ENCODE assay signal across 11 mouse cellular contexts in genomic region chr10:80063104-80063503, GRCm38 (mm10). TPM values are rescaled to one million over a fixed set of nuclear protein-coding genes. Genes with fewer than 3 reads are reported as not detected.
DNase-seq lines count a peak whose midpoint lies in the region; TF ChIP-seq lines count a peak whose summit lies in the region.
"Had no signal": no experiment of that assay in that cellular context is flagged by ENCODE, and none has a peak within 500 bp of the region (broad histone marks: within the 10 kb centered on the region; RNA-seq: fewer than 3 reads in every experiment).

No protein-coding gene starts in this region.

- peak; percentile 63 for DNase-seq in adrenal gland, adult 2 months
- no peak for DNase-seq in adrenal gland, postnatal 4 days (ENCODE audit: low spot score in 2 of 2)
- DNase-seq in layer of hippocampus, adult 2 months (ENCODE audit: low spot score in 2 of 2), result no peak
- DNase-seq in layer of hippocampus, adult 8-10 months (ENCODE audit: low spot score in 2 of 2), result no peak
- DNase-seq in right cerebral cortex, postnatal 4 days, result peak; percentile 44
- no peak for DNase-seq in right cerebral cortex, adult 2 months (ENCODE audit: low spot score in 2 of 2)
- DNase-seq in spleen, adult 12 weeks (ENCODE audit: low spot score), result no peak
- DNase-seq in thymus, postnatal 0 days (ENCODE audit: low spot score), result no peak
- DNase-seq: embryo, embryonic 11 days; heart, postnatal 4 days had no signal

- TF ChIP-seq CTCF in layer of hippocampus, adult 2 months (conservative IDR thresholded peaks at IDR 0.05), result no peak

- H3K4me3 ChIP-seq in layer of hippocampus, adult 2 months, result no peak overlapping the region

- H3K27ac ChIP-seq in layer of hippocampus, adult 2 months, result peak overlapping the region; percentile 46; the same call in 1 of the 2 replicates
- H3K27ac ChIP-seq: kidney, postnatal 0 days had no signal

RNA-seq across cellular contexts. Expression of gene Gpx4, which starts 16.1 kb away (rescaled TPM):
- 1,000 to 10,000 TPM; 1,287 to 1,377 TPM for total RNA-seq in adrenal gland, adult 2 months (2021)
- 1,827 and 2,443 TPM in 2 replicates for polyA plus RNA-seq in adrenal gland, adult 2 months (2012; rRNA removed)
- total RNA-seq in adrenal gland, postnatal 4 days (2021), result 100 to 1,000 TPM; 576 to 622 TPM
- 100 to 1,000 TPM; 440 to 464 TPM for total RNA-seq in layer of hippocampus, adult 2 months (2021)
- total RNA-seq in layer of hippocampus, adult 8-10 months (2022), result 100 to 1,000 TPM; 433 to 528 (median 468) TPM
- 640 and 681 TPM in 2 replicates for polyA plus RNA-seq in thymus, postnatal 0 days (2015; fragmentation: Nextera tagmentation; extraction: Ambion mirVana)

RNA-seq across cellular contexts. Expression of gene Polr2e, which starts 23.5 kb away (rescaled TPM):
- total RNA-seq in adrenal gland, adult 2 months (2021), result 100 to 1,000 TPM in 1 of 2 experiments, 10 to 100 TPM in 1; 97.3 to 106 TPM
- 111 and 122 TPM in 2 replicates for polyA plus RNA-seq in adrenal gland, adult 2 months (2012; rRNA removed)
- total RNA-seq in adrenal gland, postnatal 4 days (2021), result 100 to 1,000 TPM; 103 to 112 TPM
- total RNA-seq in layer of hippocampus, adult 2 months (2021), result 10 to 100 TPM; 77.8 to 79.1 TPM
- total RNA-seq in layer of hippocampus, adult 8-10 months (2022), result 10 to 100 TPM; 64.2 to 86.7 (median 75.4) TPM
- 153 and 158 TPM in 2 replicates for polyA plus RNA-seq in thymus, postnatal 0 days (2015; fragmentation: Nextera tagmentation; extraction: Ambion mirVana)

RNA-seq across cellular contexts. Expression of gene Sbno2, which starts 42.3 kb away (rescaled TPM):
- 10 to 100 TPM; 38.5 to 59.3 TPM for total RNA-seq in adrenal gland, adult 2 months (2021)
- 102 and 120 TPM in 2 replicates for polyA plus RNA-seq in adrenal gland, adult 2 months (2012; rRNA removed)
- 10 to 100 TPM; 51.7 to 53.2 TPM for total RNA-seq in adrenal gland, postnatal 4 days (2021)
- 10 to 100 TPM; 22.4 to 23.4 TPM for total RNA-seq in layer of hippocampus, adult 2 months (2021)
- 10 to 100 TPM; 19.9 to 52.8 (median 29.8) TPM for total RNA-seq in layer of hippocampus, adult 8-10 months (2022)
- 18.3 and 19.7 TPM in 2 replicates for polyA plus RNA-seq in thymus, postnatal 0 days (2015; fragmentation: Nextera tagmentation; extraction: Ambion mirVana)

RNA-seq across cellular contexts. Expression of gene Arhgap45, which starts 46.7 kb away (rescaled TPM):
- 1 to 10 TPM; 3.9 to 6.7 TPM for total RNA-seq in adrenal gland, adult 2 months (2021)
- 11.0 and 14.6 TPM in 2 replicates for polyA plus RNA-seq in adrenal gland, adult 2 months (2012; rRNA removed)
- total RNA-seq in adrenal gland, postnatal 4 days (2021), result 1 to 10 TPM; 7.1 to 8.5 TPM
- 1 to 10 TPM; 3.7 to 4.4 TPM for total RNA-seq in layer of hippocampus, adult 2 months (2021)
- total RNA-seq in layer of hippocampus, adult 8-10 months (2022), result 10 to 100 TPM in 2 of 4 experiments, 1 to 10 TPM in 2; 2.8 to 14.1 (median 8.2) TPM
- 179 and 206 TPM in 2 replicates for polyA plus RNA-seq in thymus, postnatal 0 days (2015; fragmentation: Nextera tagmentation; extraction: Ambion mirVana)

RNA-seq across cellular contexts. Expression of gene Stk11, which starts 52.5 kb away (rescaled TPM):
- total RNA-seq in adrenal gland, adult 2 months (2021), result 100 to 1,000 TPM; 153 to 156 TPM
- 151 and 159 TPM in 2 replicates for polyA plus RNA-seq in adrenal gland, adult 2 months (2012; rRNA removed)
- 100 to 1,000 TPM; 130 to 139 TPM for total RNA-seq in adrenal gland, postnatal 4 days (2021)
- 10 to 100 TPM; 96.8 to 97.7 TPM for total RNA-seq in layer of hippocampus, adult 2 months (2021)
- 100 to 1,000 TPM in 1 of 4 experiments, 10 to 100 TPM in 3; 94.2 to 111 (median 96.5) TPM for total RNA-seq in layer of hippocampus, adult 8-10 months (2022)
- 18.2 and 23.2 TPM in 2 replicates for polyA plus RNA-seq in thymus, postnatal 0 days (2015; fragmentation: Nextera tagmentation; extraction: Ambion mirVana)

Comparison
In these comparisons a context has a peak if more than half of its experiments do, and no peak if none do; other contexts are left out.
1. DNase-seq: peak in adrenal gland, adult 2 months (single experiment) and right cerebral cortex, postnatal 4 days (single experiment); none in adrenal gland, postnatal 4 days (0 of 2), layer of hippocampus, adult 2 months (0 of 2), layer of hippocampus, adult 8-10 months (0 of 2), right cerebral cortex, adult 2 months (0 of 2), spleen, adult 12 weeks (single experiment) and thymus, postnatal 0 days (single experiment).